Mouse (Mus musculus) heart, adult 18-20 months (tissue): ENCODE data around the gene Gm10277. TPM values are rescaled to one million over a fixed set of nuclear protein-coding genes. Genes with fewer than 3 reads are reported as not detected.

ENCODE experiments used
- DNase-seq, 2 experiments: peaks; one replicate each; pipeline ENCODE4 v3.0.0; 2021 to 2022; ENCODE audit warnings: mixed read lengths in 1 of 2
- total RNA-seq, 2 experiments: library from RNA; stranded (reverse); gene quantifications; 2 replicates each; pipeline ENCODE4 v1.2.3; 2021

Gm10277 gene
- total RNA-seq, 2 experiments from 2014 or later, result not detected

GRCm38 (mm10) chr11:77800491-77800868, 12.9 kb upstream of the Gm10277 start:
- no peak for DNase-seq

- no peak for DNase-seq
Measured at GRCm38 (mm10) chr11:77795216-77795615, 7.7 kb upstream of the Gm10277 start.

GRCm38 (mm10) chr11:77793238-77793930, 5.8 kb upstream of the Gm10277 start:
- DNase-seq, result peak; percentile 98 to 99

GRCm38 (mm10) chr11:77792566-77792909, 5.0 kb upstream of the Gm10277 start:
- DNase-seq, result no peak

GRCm38 (mm10) chr11:77791752-77792565, 4.4 kb upstream of the Gm10277 start:
- DNase-seq, result peak in 1 of 2 experiments; percentile 69

GRCm38 (mm10) chr11:77791241-77791727, 3.7 kb upstream of the Gm10277 start:
- DNase-seq, result peak in 1 of 2 experiments; percentile 24

GRCm38 (mm10) chr11:77790286-77790685, 2.7 kb upstream of the Gm10277 start:
- peak in 1 of 2 experiments; percentile 18 for DNase-seq

GRCm38 (mm10) chr11:77789512-77789911, 2.0 kb upstream of the Gm10277 start:
- no peak for DNase-seq

GRCm38 (mm10) chr11:77785768-77786561, 1.6 kb downstream of the Gm10277 start:
- peak; percentile 64 to 72 for DNase-seq

- no peak for DNase-seq
Measured at GRCm38 (mm10) chr11:77785396-77785767, 2.2 kb downstream of the Gm10277 start.

GRCm38 (mm10) chr11:77784894-77785293, 2.7 kb downstream of the Gm10277 start:
- DNase-seq, result no peak

- peak in 1 of 2 experiments; percentile 51 for DNase-seq
Measured at GRCm38 (mm10) chr11:77783747-77784646, 3.5 kb downstream of the Gm10277 start.

GRCm38 (mm10) chr11:77783211-77783746, 4.3 kb downstream of the Gm10277 start:
- DNase-seq, result no peak

GRCm38 (mm10) chr11:77782104-77782815, 5.3 kb downstream of the Gm10277 start:
- no peak for DNase-seq

GRCm38 (mm10) chr11:77781088-77781487, 6.5 kb downstream of the Gm10277 start:
- peak in 1 of 2 experiments; percentile 30 for DNase-seq

- DNase-seq, result peak in 1 of 2 experiments; percentile 37
Measured at GRCm38 (mm10) chr11:77779240-77779639, 8.3 kb downstream of the Gm10277 start.

GRCm38 (mm10) chr11:77777937-77778336, 9.6 kb downstream of the Gm10277 start:
- DNase-seq, result no peak

- no peak for DNase-seq
Measured at GRCm38 (mm10) chr11:77777436-77777835, 10.1 kb downstream of the Gm10277 start.

GRCm38 (mm10) chr11:77775701-77776400, 11.7 kb downstream of the Gm10277 start:
- DNase-seq, result no peak
